Mouse (Mus musculus): ENCODE data around the gene Tnnt3.

Tnnt3 gene

GRCm38 (mm10) chr7:142542771-142543303 lies 44.2 kb downstream of the Tnnt3 start:
- DNase-seq (ENCODE audit: low spot score in 2 of 2): no peak

- DNase-seq (ENCODE audit: low spot score in 2 of 2): no peak
Observed at GRCm38 (mm10) chr7:142545967-142546366, 47.3 kb downstream of the Tnnt3 start.

- DNase-seq (ENCODE audit: low spot score in 2 of 2): no peak
Observed at GRCm38 (mm10) chr7:142547874-142548273, 49.2 kb downstream of the Tnnt3 start.

- DNase-seq (ENCODE audit: low spot score in 2 of 2): no peak
Observed at GRCm38 (mm10) chr7:142548706-142549105, 50.1 kb downstream of the Tnnt3 start.

DNA sequence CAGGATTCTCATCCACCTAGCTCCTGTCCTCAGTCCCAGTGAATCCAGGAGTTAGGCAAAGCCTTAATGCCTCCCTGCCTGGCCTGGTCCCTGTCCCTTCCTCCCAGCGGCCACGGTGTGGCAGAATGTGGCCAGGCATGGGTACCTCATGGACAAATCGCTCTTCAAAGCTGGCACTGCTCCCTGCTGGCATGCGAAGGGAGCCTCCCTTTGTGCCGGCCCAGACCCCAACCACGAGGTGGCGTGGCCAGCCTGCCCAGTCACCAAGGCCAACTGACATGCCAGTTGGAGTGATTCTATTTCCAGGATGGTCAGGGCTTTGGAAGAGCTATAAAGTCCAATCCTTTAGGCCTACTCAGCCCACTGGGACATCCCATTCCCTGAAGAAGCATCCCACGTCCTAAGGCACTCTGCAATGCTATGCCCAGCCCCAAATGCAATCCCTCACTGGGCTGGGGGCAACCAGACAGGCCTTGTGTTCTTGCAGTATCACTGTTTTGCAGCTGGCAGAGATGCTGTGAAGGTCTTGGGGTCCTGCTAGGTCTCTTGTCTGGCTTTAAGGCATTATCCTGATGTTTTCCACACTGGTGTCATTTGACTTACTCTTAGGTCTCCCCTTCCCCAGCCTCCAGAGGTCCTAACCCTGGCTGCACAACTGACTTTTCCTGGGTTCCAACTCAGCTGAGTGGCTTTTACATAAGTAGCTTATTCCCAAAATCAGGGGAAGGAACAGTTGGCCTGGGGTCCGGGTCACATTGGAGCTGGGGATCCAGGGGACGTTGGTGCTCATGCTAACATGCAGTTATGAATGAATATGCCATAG lies 51.5 kb downstream of the Tnnt3 start:
- DNase-seq (ENCODE audit: low spot score in 2 of 2): no peak

DNA sequence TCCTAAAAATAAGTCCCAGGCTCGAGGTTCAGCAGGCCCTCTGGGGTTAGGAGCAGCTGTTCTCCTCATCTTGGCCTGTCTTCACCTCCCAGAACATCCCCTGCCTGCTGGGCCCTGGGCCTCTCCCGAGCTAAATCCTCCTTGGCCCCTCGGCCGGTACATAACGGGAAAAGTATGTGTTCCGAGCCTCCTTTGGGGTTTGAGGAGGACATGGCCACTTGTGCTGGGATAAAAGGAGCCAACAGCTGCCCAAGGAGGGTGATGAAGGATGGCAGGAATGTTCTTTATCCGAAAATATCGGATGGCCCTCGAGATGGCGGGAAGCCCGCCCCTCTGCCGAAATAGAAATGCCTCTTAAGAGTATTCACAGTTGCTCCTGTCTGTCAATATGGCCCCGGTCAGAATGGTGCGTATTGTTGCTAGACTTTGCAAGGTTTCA lies 52.3 kb downstream of the Tnnt3 start:
- DNase-seq (ENCODE audit: low spot score in 2 of 2): no peak

DNA sequence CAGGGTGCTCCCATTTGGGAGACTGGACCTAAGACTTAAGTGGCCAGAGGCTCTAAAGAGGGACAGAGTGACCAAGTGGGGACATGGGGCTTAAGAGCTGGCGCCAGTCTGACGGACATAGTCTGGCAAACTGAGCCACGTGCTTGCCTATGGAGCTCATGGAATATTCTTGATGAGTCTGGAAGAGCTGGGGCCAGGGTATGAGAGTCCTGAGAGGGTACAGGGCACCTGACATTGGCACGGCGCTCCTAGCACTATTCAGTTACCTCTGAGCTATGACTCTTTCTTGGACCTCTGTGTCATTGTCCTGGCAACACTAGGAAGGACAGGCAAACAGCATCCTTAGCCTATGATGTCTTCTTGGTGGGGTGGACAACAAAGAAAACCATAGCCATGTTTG lies 53.1 kb downstream of the Tnnt3 start:
- DNase-seq (ENCODE audit: low spot score in 2 of 2): no peak

- no peak for DNase-seq (ENCODE audit: low spot score in 2 of 2)
Observed at GRCm38 (mm10) chr7:142552591-142553416, 54.2 kb downstream of the Tnnt3 start.

DNA sequence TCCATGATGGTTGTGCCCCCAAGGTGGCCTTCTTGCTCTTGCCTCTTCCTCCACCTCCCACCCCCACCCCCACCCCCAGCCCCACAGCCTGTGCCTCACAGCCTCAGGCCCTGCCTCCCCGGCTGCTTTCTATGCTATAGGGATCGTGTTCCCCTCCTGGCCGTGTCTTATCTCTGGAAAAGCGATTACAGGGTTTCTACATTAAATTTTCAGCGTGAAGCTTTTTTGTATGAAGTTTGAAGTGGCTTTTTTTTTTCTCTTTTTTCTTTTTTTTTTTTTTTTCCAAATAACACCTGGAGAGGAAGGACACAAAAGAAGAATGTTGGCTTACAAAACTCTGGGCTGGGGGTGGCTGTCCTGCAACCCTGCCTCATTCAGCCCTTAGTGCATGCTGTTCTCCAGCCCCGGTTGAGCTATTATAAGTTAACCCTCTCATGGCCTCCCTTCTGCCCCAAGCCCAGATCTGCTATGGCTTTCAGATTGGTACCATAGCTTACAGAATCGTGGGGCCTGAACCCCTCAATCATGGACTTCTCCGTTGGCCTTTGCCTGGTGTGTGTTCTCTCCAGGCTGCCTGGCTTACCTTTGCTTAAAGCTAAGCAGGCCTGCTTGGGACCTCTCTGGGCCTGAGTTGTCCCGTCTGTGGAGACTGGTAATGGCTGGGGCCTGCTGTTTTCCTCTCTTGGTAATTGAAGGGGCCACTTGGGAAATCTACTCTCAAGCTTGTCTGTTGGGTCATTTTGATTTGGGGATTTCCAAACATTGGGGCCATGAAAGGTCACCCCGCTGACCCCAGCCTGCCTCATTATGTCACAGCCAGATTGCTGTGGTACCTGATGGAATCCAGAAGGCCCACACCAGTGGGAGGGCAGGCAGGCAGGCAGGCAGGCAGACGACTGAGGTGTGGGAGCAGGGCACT lies 55.0 kb downstream of the Tnnt3 start:
- no peak for DNase-seq (ENCODE audit: low spot score in 2 of 2)

DNA sequence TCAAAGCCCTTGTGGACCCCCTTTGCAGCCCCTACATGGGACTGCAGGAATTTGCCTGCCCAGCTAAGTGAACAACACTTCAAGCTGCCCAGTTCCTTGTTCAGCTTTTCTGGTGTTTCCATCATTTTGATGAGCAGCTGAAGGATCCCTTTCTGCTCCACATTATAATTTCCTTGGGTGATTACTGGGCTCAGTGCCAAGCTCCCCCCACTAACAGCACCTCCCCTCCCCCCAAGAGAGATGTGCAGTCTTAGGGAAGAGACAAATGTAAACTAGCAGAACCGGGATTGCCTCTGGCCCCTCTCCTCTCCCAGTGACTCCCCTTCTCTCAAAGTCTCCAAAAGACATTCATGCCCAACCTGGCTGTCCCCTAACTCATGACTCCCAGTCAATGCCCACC lies 56.0 kb downstream of the Tnnt3 start:
- DNase-seq (ENCODE audit: low spot score in 2 of 2): no peak

DNA sequence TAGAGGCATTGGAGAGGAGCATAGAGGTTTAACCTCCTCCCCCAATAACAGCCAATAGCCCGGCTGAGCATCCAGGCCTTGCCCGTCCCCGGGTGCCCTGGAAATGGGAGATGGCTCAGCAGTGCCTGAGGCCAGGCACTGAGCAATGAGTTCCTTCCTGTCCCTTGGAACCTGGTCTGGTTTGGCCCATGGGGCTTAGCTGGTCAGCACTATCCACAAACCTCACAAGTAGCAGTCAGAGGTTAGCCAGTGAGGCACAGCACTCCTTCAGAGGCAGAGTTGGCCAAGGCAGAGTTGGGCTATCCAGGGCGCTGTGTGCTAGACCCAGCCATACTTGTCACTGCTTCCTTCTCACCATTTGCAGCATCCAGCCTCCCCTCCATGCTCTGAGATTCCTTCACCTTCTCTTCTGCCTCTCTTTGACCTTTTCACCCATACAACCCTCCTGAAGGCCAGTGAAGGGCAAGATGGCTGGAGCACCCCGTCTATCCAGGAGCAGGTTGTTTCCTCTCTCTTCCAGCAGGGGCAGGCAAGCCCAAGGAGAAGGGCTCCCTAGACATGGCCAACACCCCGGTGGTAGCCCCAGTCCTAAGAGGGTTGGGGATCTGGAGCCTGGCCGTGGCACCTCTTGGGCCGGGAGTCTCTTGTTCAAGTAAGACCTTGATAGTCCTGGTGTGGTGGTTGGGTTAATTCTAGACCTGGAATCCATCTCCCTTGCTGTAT lies 56.9 kb downstream of the Tnnt3 start:
- no peak for DNase-seq (ENCODE audit: low spot score in 2 of 2)

DNA sequence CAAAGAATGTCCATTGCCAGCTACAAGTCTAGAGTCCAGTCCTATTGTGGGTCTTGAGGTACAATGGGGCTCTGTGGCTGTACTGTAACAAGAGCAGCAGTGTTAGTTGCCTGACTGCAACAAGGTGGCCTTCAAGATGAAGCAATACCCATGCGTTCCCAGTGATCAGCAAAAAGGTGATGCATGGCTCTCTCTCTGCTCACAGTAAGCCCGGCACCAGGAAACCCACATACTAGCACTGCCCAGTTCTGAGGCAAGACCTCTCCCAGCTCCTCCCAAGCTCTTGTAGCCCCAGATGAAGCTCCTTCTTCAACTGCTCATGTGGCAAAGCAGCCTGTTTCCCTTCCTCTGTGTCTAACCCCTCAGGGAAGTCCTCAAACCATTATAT lies 57.4 kb downstream of the Tnnt3 start:
- DNase-seq (ENCODE audit: low spot score in 2 of 2): no peak

- no peak for DNase-seq (ENCODE audit: low spot score in 2 of 2)
Observed at GRCm38 (mm10) chr7:142557696-142558095, 59.1 kb downstream of the Tnnt3 start.

DNA sequence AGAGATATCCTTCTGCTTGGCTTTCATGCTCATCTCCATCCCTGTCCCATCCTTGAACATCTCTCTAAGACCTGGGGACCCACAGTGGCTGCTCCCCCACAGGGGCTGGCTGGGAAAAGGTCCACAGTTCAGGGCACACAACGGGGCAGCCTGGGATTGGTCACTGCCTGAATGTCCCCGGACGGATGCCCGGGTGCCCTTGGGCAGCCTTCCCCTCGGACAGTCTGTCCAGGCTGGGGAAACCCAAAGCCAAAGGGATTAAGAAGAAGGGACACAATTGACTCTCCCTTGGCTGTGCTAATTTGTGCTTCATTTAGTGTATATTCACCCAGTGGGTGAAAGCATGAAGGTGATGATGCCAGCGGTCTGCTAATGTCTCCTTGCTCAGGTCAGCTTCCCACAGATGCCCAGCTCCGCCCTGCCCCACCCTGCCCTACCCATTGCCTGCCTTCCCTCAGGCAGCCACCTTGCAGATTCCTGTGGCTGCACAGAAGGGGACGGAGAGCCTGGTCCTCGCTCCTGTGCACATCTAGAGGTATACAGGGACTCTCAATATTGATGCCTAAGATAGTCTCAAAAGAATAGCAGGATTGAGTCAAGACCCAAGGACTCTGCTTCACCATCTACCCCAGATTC lies 60.0 kb downstream of the Tnnt3 start:
- no peak for DNase-seq (ENCODE audit: low spot score in 2 of 2)

DNA sequence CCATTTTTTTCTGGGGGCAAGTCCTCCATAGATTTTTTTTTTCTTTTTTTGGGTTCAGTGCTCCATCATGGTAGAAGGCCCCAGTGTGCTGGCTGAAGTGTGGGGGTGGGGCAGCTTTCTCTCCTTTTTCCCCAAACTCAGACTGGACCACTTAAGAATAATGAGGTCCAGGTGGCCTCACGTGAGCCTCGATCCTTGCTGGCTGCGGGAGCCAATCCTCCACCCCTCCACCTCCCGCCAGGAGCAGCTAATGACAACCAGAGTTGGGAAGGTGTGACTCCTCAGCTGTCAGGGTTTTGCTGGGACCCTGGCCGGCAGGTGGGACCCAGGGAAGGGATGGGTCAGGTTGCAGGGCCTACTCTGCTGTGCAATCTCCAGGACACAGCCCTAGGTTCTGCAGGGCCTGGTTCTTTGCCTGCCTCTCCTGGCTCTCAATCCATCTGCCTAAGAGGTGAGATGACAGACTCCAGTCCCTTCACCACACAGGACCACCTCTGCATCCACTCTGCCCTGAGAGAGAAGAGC lies 61.1 kb downstream of the Tnnt3 start:
- no peak for DNase-seq (ENCODE audit: low spot score in 2 of 2)

DNA sequence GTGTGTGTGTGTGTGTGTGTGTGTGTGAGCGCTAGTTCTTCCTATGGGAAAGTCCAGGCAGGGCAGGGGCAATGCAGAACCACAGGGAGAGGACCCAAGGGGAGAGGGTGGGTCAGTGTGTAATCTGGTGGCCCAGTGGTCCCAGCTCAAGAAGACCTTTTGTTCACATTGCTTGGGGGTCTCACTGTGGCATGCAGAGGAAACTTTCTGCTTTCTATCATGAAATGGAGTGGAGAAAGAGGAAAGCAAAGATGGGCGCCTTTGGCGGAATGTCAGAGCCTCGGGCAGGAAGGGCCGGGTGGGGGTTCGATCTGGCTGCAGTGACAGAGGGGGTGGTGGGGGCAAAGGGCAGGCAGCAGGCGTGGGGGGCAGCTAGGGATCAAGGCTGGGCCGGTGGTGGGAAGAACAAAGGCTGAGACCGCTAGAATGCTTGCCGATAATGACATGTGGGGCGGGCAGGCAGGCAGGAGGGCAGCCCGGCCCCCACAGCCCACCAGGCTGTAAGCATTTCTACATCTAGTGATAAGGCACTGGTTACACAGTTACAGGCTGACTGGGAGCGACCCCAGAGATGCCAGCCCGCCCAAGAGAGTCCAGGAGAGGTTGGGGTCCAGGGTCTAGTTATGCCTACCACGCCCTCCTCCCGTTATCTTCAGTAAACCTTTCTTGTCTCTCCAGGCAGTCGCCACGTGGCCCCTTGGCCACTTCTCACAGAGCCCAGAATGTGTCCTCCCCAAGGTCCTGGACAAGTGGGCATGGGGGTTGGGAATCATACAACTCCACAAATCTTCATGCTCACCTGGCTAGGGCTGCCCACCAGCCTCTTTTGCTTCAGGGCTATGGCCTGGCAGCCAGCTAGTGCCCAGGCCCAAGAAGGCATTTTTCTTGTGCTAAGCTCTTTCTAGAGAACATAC lies 62.6 kb downstream of the Tnnt3 start:
- DNase-seq (ENCODE audit: low spot score in 2 of 2): no peak

DNA sequence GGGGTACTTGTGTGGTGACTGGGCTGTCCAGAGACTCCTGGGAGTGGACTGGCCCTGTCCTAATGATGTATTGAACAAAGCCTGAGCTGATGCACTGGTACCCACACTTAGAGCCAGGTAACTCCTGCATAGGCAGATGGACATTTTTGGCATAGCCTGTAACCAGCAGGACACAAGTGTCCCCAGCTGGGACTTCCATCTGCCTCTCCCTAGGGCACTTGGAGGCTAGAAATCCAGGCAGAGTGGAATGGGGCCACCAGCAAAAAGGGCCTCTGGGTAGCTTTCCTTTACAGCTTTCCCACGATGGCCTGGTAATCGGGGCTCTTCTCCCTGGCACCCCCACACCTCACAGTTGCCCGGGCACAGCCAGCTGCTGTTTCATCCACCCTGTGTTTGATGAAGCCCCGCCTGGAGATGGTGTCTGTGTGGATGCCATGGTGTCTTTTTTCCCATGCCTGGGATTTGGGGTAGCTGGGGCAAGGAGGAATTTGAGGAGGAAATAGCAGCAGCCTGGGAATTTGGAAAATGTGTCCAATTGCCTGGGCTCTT lies 63.3 kb downstream of the Tnnt3 start:
- no peak for DNase-seq (ENCODE audit: low spot score in 2 of 2)

GRCm38 (mm10) chr7:142563168-142563567 lies 64.5 kb downstream of the Tnnt3 start:
- no peak for DNase-seq (ENCODE audit: low spot score in 2 of 2)

Measured in urinary bladder, postnatal 36 days (tissue).